Mouse (Mus musculus): ENCODE measurements around the gene Brk1.

Gene Brk1

GRCm38 (mm10) chr6:113604432-113605223, at the start of gene Brk1:
Gene Brk1, plus strand, starts transcription at chr6:113604772.
- peak; percentile 83 for DNase-seq (ENCODE audit: low read depth)

- no peak for DNase-seq (ENCODE audit: low read depth)
These were observed 44.8 kb upstream of the Brk1 start for GRCm38 (mm10) chr6:113559736-113560135.

GRCm38 (mm10) chr6:113564557-113564956, 40.0 kb upstream of the Brk1 start:
- no peak for DNase-seq (ENCODE audit: low read depth)

- no peak for DNase-seq (ENCODE audit: low read depth)
These were observed 28.5 kb upstream of the Brk1 start for GRCm38 (mm10) chr6:113576044-113576443.

GRCm38 (mm10) chr6:113579306-113579705, 25.3 kb upstream of the Brk1 start:
- no peak for DNase-seq (ENCODE audit: low read depth)

GRCm38 (mm10) chr6:113583023-113583422, 21.5 kb upstream of the Brk1 start:
- DNase-seq (ENCODE audit: low read depth), result no peak

GRCm38 (mm10) chr6:113585065-113585464, 19.5 kb upstream of the Brk1 start:
- no peak for DNase-seq (ENCODE audit: low read depth)

GRCm38 (mm10) chr6:113586466-113587183, 17.9 kb upstream of the Brk1 start:
- no peak for DNase-seq (ENCODE audit: low read depth)

GRCm38 (mm10) chr6:113592637-113593036, 11.9 kb upstream of the Brk1 start:
- DNase-seq (ENCODE audit: low read depth), result peak; percentile 28

- DNase-seq (ENCODE audit: low read depth), result no peak
These were observed 6.6 kb upstream of the Brk1 start for GRCm38 (mm10) chr6:113597945-113598344.

GRCm38 (mm10) chr6:113599833-113600232, 4.7 kb upstream of the Brk1 start:
- no peak for DNase-seq (ENCODE audit: low read depth)

GRCm38 (mm10) chr6:113600543-113601139, 3.9 kb upstream of the Brk1 start, which contains the start of gene Fancd2os:
Gene Fancd2os, minus strand, starts transcription at chr6:113600715.
- DNase-seq (ENCODE audit: low read depth), result no peak

GRCm38 (mm10) chr6:113602821-113603220, 1.8 kb upstream of the Brk1 start:
- no peak for DNase-seq (ENCODE audit: low read depth)

GRCm38 (mm10) chr6:113603993-113604392, 579 bp upstream of the Brk1 start:
- no peak for DNase-seq (ENCODE audit: low read depth)

- DNase-seq (ENCODE audit: low read depth), result no peak
These were observed 613 bp downstream of the Brk1 start for GRCm38 (mm10) chr6:113605224-113605545.

- no peak for DNase-seq (ENCODE audit: low read depth)
These were observed 4.3 kb downstream of the Brk1 start for GRCm38 (mm10) chr6:113608871-113609270.

GRCm38 (mm10) chr6:113609293-113609692, 4.7 kb downstream of the Brk1 start:
- no peak for DNase-seq (ENCODE audit: low read depth)

GRCm38 (mm10) chr6:113612258-113612969, 7.8 kb downstream of the Brk1 start:
- DNase-seq (ENCODE audit: low read depth), result no peak

- DNase-seq (ENCODE audit: low read depth), result no peak
These were observed 9.6 kb downstream of the Brk1 start for GRCm38 (mm10) chr6:113614152-113614551.

GRCm38 (mm10) chr6:113614997-113615396, 10.4 kb downstream of the Brk1 start:
- no peak for DNase-seq (ENCODE audit: low read depth)

GRCm38 (mm10) chr6:113615489-113615888, 10.9 kb downstream of the Brk1 start:
- DNase-seq (ENCODE audit: low read depth), result no peak

GRCm38 (mm10) chr6:113623386-113623785, 18.8 kb downstream of the Brk1 start:
- DNase-seq (ENCODE audit: low read depth), result no peak

All from fibroblast of lung, adult 2 months (primary cell).